Mouse (Mus musculus) urinary bladder, postnatal 10 days (tissue): ENCODE measurements around the gene Creb5.

Experiments used
- DNase-seq: peaks from one replicate; pipeline ENCODE4 v3.0.0; 2022; ENCODE audit warnings: low spot score

The Creb5 gene

GRCm38 (mm10) chr6:53545989-53546388, 258.9 kb downstream of the Creb5 start:
- no peak for DNase-seq

GRCm38 (mm10) chr6:53548236-53548635, 261.2 kb downstream of the Creb5 start:
- no peak for DNase-seq

GRCm38 (mm10) chr6:53549409-53549808, 262.3 kb downstream of the Creb5 start:
- no peak for DNase-seq

- DNase-seq, result no peak
Observed at GRCm38 (mm10) chr6:53556050-53556449, 269.0 kb downstream of the Creb5 start.

GRCm38 (mm10) chr6:53560928-53561327, 273.9 kb downstream of the Creb5 start:
- no peak for DNase-seq

- no peak for DNase-seq
Observed at GRCm38 (mm10) chr6:53562586-53562985, 275.5 kb downstream of the Creb5 start.

- DNase-seq, result no peak
Observed at GRCm38 (mm10) chr6:53563546-53564185, 276.6 kb downstream of the Creb5 start.

GRCm38 (mm10) chr6:53569436-53569835, 282.4 kb downstream of the Creb5 start:
- DNase-seq, result no peak

- no peak for DNase-seq
Observed at GRCm38 (mm10) chr6:53570906-53571305, 283.8 kb downstream of the Creb5 start.

GRCm38 (mm10) chr6:53571571-53572122, 284.6 kb downstream of the Creb5 start:
- DNase-seq, result no peak

- no peak for DNase-seq
Observed at GRCm38 (mm10) chr6:53572456-53572855, 285.4 kb downstream of the Creb5 start.

GRCm38 (mm10) chr6:53572979-53573710, 286.1 kb downstream of the Creb5 start:
- DNase-seq, result peak; percentile 41

- DNase-seq, result no peak
Observed at GRCm38 (mm10) chr6:53573711-53574065, 286.6 kb downstream of the Creb5 start.

GRCm38 (mm10) chr6:53574097-53574496, 287.0 kb downstream of the Creb5 start:
- no peak for DNase-seq

GRCm38 (mm10) chr6:53575191-53575590, 288.1 kb downstream of the Creb5 start:
- DNase-seq, result no peak

GRCm38 (mm10) chr6:53575836-53576235, 288.8 kb downstream of the Creb5 start:
- no peak for DNase-seq

GRCm38 (mm10) chr6:53576841-53577240, 289.8 kb downstream of the Creb5 start:
- DNase-seq, result no peak

GRCm38 (mm10) chr6:53577776-53578175, 290.7 kb downstream of the Creb5 start:
- DNase-seq, result no peak

GRCm38 (mm10) chr6:53580346-53580745, 293.3 kb downstream of the Creb5 start:
- DNase-seq, result no peak

- DNase-seq, result no peak
Observed at GRCm38 (mm10) chr6:53583234-53583875, 296.3 kb downstream of the Creb5 start.

GRCm38 (mm10) chr6:53584718-53585405, 297.8 kb downstream of the Creb5 start:
- no peak for DNase-seq

- DNase-seq, result no peak
Observed at GRCm38 (mm10) chr6:53589746-53590145, 302.7 kb downstream of the Creb5 start.
